Mouse (Mus musculus) myocyte (in vitro differentiated cells): ENCODE results near the gene Zbtb40.

ENCODE experiments used
- POLR2AphosphoS2 ChIP-seq: IDR thresholded peaks from one replicate; pipeline ENCODE4 v1.6.1; 2011; ENCODE audit warnings: low read depth, control low read depth; ENCODE audit not compliant: insufficient read length
- TCF12 ChIP-seq: IDR thresholded peaks from one replicate; pipeline ENCODE4 v1.6.1; 2011; ENCODE audit warnings: mild to moderate bottlenecking, control low read depth; ENCODE audit not compliant: poor library complexity, insufficient read depth, severe bottlenecking
- TCF3 ChIP-seq: IDR thresholded peaks from one replicate; pipeline ENCODE4 v1.6.1; 2011; ENCODE audit warnings: low read depth, control low read depth; ENCODE audit not compliant: insufficient read length

DNA sequence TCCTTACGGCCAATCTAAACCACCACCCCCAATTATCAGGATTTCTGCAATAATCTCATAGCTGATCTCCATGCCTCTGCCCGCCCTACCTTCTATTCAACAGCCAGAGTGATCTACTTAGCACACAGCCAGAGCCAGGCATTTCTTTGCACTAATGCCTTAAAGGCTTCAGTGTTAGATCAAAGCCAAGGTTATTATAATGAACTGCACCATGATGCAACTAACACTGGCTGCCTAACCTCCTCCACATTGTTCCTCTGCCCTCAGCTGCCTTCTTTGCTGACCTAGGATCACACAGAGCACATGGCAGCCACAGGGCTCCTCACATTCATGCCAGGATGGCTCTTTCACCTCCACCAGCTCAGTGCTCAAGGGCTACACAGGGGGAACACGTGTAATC lies 28.5 kb downstream of the Zbtb40 start:
- TF ChIP-seq TCF3 (no peak), TCF12 (no peak), POLR2AphosphoS2 (no peak)
